Mouse (Mus musculus) myocyte (in vitro differentiated cells): Measurements from ENCODE around the gene Vwa1.

Experiments
- POLR2A ChIP-seq: IDR thresholded peaks from one replicate; pipeline ENCODE4 v1.6.1; 2011; ENCODE audit warnings: low read depth, mild to moderate bottlenecking, control low read depth, moderate library complexity; ENCODE audit not compliant: insufficient read length
- POLR2AphosphoS2 ChIP-seq: IDR thresholded peaks from one replicate; pipeline ENCODE4 v1.6.1; 2011; ENCODE audit warnings: low read depth, control low read depth; ENCODE audit not compliant: insufficient read length
- SRF ChIP-seq: IDR thresholded peaks from one replicate; pipeline ENCODE4 v1.6.1; 2011; ENCODE audit warnings: low read depth; ENCODE audit not compliant: control insufficient read depth, insufficient read length
- TCF12 ChIP-seq: IDR thresholded peaks from one replicate; pipeline ENCODE4 v1.6.1; 2011; ENCODE audit warnings: mild to moderate bottlenecking, control low read depth; ENCODE audit not compliant: poor library complexity, insufficient read depth, severe bottlenecking
- USF1 ChIP-seq: IDR thresholded peaks from one replicate; pipeline ENCODE4 v1.6.1; 2011; ENCODE audit warnings: low read depth, mild to moderate bottlenecking, control low read depth, moderate library complexity

DNA sequence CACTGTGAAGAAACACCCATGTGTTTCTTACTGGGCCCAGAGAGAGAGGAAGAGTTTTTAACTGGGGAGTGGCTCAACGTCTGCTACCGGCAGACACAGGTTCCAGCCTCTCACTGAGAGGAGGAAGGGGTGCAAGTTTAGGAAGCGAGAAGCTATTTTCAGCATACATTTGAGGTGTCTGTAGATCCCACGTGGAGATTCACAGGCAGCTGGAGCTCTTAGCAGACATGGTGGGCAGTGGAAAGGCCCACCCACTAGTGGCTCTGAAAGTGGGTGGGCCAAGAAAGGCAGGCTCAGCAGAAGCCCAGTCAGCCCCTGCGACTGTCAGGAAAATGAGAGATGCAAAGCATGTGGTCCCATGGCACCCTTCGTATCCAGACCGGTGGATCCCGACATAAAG lies 36.2 kb downstream of the Vwa1 start:
- TF ChIP-seq TCF12 (no peak), POLR2AphosphoS2 (no peak), POLR2A (no peak), SRF (no peak), USF1 (no peak)
